Mouse (Mus musculus) myocyte (in vitro differentiated cells): Measurements from ENCODE around the gene Astn1.

Experiments
- E2F4 ChIP-seq: IDR thresholded peaks from one replicate; pipeline ENCODE4 v1.6.1; 2011; ENCODE audit warnings: mild to moderate bottlenecking, control low read depth, moderate library complexity; ENCODE audit not compliant: insufficient read depth
- MAX ChIP-seq: IDR thresholded peaks from one replicate; pipeline ENCODE4 v1.6.1; 2011; ENCODE audit warnings: low read depth, mild to moderate bottlenecking, control low read depth
- POLR2A ChIP-seq: IDR thresholded peaks from one replicate; pipeline ENCODE4 v1.6.1; 2011; ENCODE audit warnings: low read depth, mild to moderate bottlenecking, control low read depth, moderate library complexity; ENCODE audit not compliant: insufficient read length
- POLR2AphosphoS2 ChIP-seq: IDR thresholded peaks from one replicate; pipeline ENCODE4 v1.6.1; 2011; ENCODE audit warnings: low read depth, control low read depth; ENCODE audit not compliant: insufficient read length
- TCF12 ChIP-seq: IDR thresholded peaks from one replicate; pipeline ENCODE4 v1.6.1; 2011; ENCODE audit warnings: mild to moderate bottlenecking, control low read depth; ENCODE audit not compliant: poor library complexity, insufficient read depth, severe bottlenecking
- TCF3 ChIP-seq: IDR thresholded peaks from one replicate; pipeline ENCODE4 v1.6.1; 2011; ENCODE audit warnings: low read depth, control low read depth; ENCODE audit not compliant: insufficient read length
- USF1 ChIP-seq: IDR thresholded peaks from one replicate; pipeline ENCODE4 v1.6.1; 2011; ENCODE audit warnings: low read depth, mild to moderate bottlenecking, control low read depth, moderate library complexity

- TF ChIP-seq TCF12 (no peak), POLR2A (no peak), POLR2AphosphoS2 (no peak), MAX (no peak), E2F4 (no peak), USF1 (no peak), TCF3 (no peak)
Observed at GRCm38 (mm10) chr1:158547592-158548211, 185.6 kb downstream of the Astn1 start.
